Mouse (Mus musculus) liver, embryonic 14.5 days (tissue): ENCODE data around the gene Cd36.

ENCODE experiments used
- CTCF ChIP-seq: IDR thresholded peaks from 2 replicates; pipeline ENCODE4 v1.5.1; 2016; ENCODE audit warnings: antibody characterized with exemption, low read depth, control low read depth
- EP300 ChIP-seq: IDR thresholded peaks from 2 replicates; pipeline ENCODE4 v1.6.1; 2016; ENCODE audit warnings: antibody characterized with exemption, low read depth

- TF ChIP-seq CTCF (no peak), EP300 (no peak)
Measured at GRCm38 (mm10) chr5:17839549-17839948, 49.1 kb downstream of the Cd36 start.
